In the genomic region with DNA sequence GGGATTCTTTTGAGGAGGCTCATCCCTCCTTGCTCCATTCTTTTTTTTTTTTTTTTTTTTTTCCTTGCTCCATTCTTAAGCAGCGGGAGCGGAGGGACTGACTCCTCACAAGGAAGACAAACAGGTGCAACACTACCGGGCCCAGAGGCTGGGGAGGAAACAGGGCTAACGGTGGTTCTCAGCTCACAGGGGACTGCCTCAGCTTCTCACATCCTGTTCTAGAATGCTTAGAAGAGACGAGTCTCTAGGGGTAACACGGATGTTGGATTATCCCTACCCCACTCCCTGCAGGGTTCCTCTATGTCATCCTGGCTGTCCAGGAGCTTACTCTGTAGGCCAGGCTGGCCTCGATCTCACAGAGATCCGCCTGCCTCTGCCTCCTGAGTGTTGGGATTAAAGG, we compare ENCODE assay signal across 25 mouse cellular contexts. TPM values are rescaled to one million over a fixed set of nuclear protein-coding genes. Genes with fewer than 3 reads are reported as not detected.
DNase-seq lines count a peak whose midpoint lies in the region; ATAC-seq and TF ChIP-seq lines count a peak whose summit lies in the region.
"Had no signal": no experiment of that assay in that cellular context is flagged by ENCODE, and none has a peak within 500 bp of the region (broad histone marks: within the 10 kb centered on the region; RNA-seq: fewer than 3 reads in every experiment).

No protein-coding gene starts in this region.

- DNase-seq in embryonic facial prominence, embryonic 10.5 days (ENCODE audit: low spot score): no peak
- no peak for DNase-seq in hindbrain, embryonic 14.5 days (ENCODE audit: low spot score)
- no peak for DNase-seq in hindbrain, postnatal 0 days (ENCODE audit: low spot score)
- DNase-seq in thymus, adult 2 months: peak; percentile 26
- no peak for DNase-seq in thymus, adult 18-20 months
- peak; percentile 48 for DNase-seq in thymus, postnatal 4 days
- DNase-seq in layer of hippocampus, adult 18-20 months (ENCODE audit: low spot score in 2 of 2): no peak
- DNase-seq: adrenal gland, postnatal 25 days; cerebellum, adult 11 months; cerebellum, postnatal 25 days; gastrocnemius, postnatal 36 days; heart, postnatal 10 days; kidney, adult 2 months; kidney, postnatal 10 days; lung, adult 2 months; lung, postnatal 4 days; right cerebral cortex, postnatal 4 days had no signal

- no peaks in the 10 kb centered on the region for H3K36me3 ChIP-seq in embryonic facial prominence, embryonic 13.5 days
- no peaks in the 10 kb centered on the region for H3K36me3 ChIP-seq in embryonic facial prominence, embryonic 10.5 days (replicated peaks)
- no peaks in the 10 kb centered on the region for H3K36me3 ChIP-seq in hindbrain, embryonic 14.5 days (replicated peaks; ENCODE audit: control insufficient read depth, insufficient read depth)
- H3K36me3 ChIP-seq in hindbrain, postnatal 0 days (ENCODE audit: insufficient read depth, low read length): no peaks in the 10 kb centered on the region
- no peaks in the 10 kb centered on the region for H3K36me3 ChIP-seq in thymus, adult 2 months (ENCODE audit: control insufficient read depth, insufficient read depth, low read length)
- H3K36me3 ChIP-seq: G1E; heart, embryonic 10.5 days; limb, embryonic 10.5 days had no signal

- H3K27ac ChIP-seq in embryonic facial prominence, embryonic 13.5 days: no peak overlapping the region
- H3K27ac ChIP-seq in embryonic facial prominence, embryonic 10.5 days (replicated peaks): no peak overlapping the region
- peak overlapping the region; percentile 4; the same call in 1 of the 2 replicates for H3K27ac ChIP-seq in hindbrain, embryonic 14.5 days
- no peak overlapping the region for H3K27ac ChIP-seq in hindbrain, postnatal 0 days
- peak overlapping the region; percentile 19; the same call in 1 of the 2 replicates for H3K27ac ChIP-seq in thymus, adult 2 months (ENCODE audit: control insufficient read depth, insufficient read depth, low read length)
- H3K27ac ChIP-seq: heart, embryonic 10.5 days; limb, embryonic 10.5 days; stomach, postnatal 0 days had no signal

- no peaks in the 10 kb centered on the region for H3K9me3 ChIP-seq in embryonic facial prominence, embryonic 13.5 days
- H3K9me3 ChIP-seq in embryonic facial prominence, embryonic 10.5 days: no peaks in the 10 kb centered on the region
- no peaks in the 10 kb centered on the region for H3K9me3 ChIP-seq in hindbrain, embryonic 14.5 days (ENCODE audit: control insufficient read depth, low read length)
- no peaks in the 10 kb centered on the region for H3K9me3 ChIP-seq in hindbrain, postnatal 0 days (ENCODE audit: low read length)
- H3K9me3 ChIP-seq: forebrain, embryonic 13.5 days; G1E; heart, embryonic 10.5 days; limb, embryonic 10.5 days had no signal

- TF ChIP-seq CTCF in hindbrain, postnatal 0 days (IDR thresholded peaks at IDR 0.05; ENCODE audit: low read depth): no peak
- TF ChIP-seq CTCF in thymus, adult 2 months (IDR thresholded peaks at IDR 0.05; ENCODE audit: borderline replicate concordance, control insufficient read depth, extremely low read depth, insufficient read depth, low read length, poor library complexity): no peak

- WGBS in embryonic facial prominence, embryonic 13.5 days: 53% methylated on average over 8 of the region's 8 CpGs
- 68% methylated on average over 8 of the region's 8 CpGs for WGBS in embryonic facial prominence, embryonic 10.5 days
- 54% methylated on average over 8 of the region's 8 CpGs for WGBS in hindbrain, embryonic 14.5 days
- 49% methylated on average over 8 of the region's 8 CpGs for whole genome bisulfite sequencing in hindbrain, postnatal 0 days
- 26% methylated on average over 8 of the region's 8 CpGs for WGBS in thymus, adult 2 months

- ATAC-seq in embryonic facial prominence, embryonic 13.5 days (ENCODE audit: insufficient number of reproducible peaks, insufficient read depth, low FRiP score, low TSS enrichment, low read depth): no peak
- ATAC-seq in hindbrain, embryonic 14.5 days (ENCODE audit: low FRiP score): no peak
- no peak for ATAC-seq in hindbrain, postnatal 0 days
- ATAC-seq: forebrain, embryonic 13.5 days; inflammation-experienced regulatory T-cells, adult 6 months had no signal

- H3K4me1 ChIP-seq in embryonic facial prominence, embryonic 13.5 days: peaks cover 23% of the 10 kb centered on the region
- H3K4me1 ChIP-seq in embryonic facial prominence, embryonic 10.5 days: peaks cover 36% of the 10 kb centered on the region
- peaks cover 7% of the 10 kb centered on the region; the same call in 1 of the 2 replicates for H3K4me1 ChIP-seq in hindbrain, embryonic 14.5 days (replicated peaks; ENCODE audit: control insufficient read depth, insufficient read depth, low read length)
- H3K4me1 ChIP-seq in hindbrain, postnatal 0 days (ENCODE audit: insufficient read depth, low read length): peaks cover 7% of the 10 kb centered on the region; the same call in 1 of the 2 replicates
- H3K4me1 ChIP-seq in thymus, adult 2 months (replicated peaks; ENCODE audit: control insufficient read depth, insufficient read depth, low read length): peaks cover 21% of the 10 kb centered on the region

- no peak overlapping the region for H3K4me3 ChIP-seq in embryonic facial prominence, embryonic 13.5 days
- H3K4me3 ChIP-seq in embryonic facial prominence, embryonic 10.5 days: no peak overlapping the region
- no peak overlapping the region for H3K4me3 ChIP-seq in hindbrain, embryonic 14.5 days (replicated peaks; ENCODE audit: low read length)
- H3K4me3 ChIP-seq in hindbrain, postnatal 0 days (ENCODE audit: low read length): no peak overlapping the region
- H3K4me3 ChIP-seq in thymus, adult 2 months (ENCODE audit: control insufficient read depth, insufficient read depth, low read length): no peak overlapping the region
- H3K4me3 ChIP-seq: forebrain, embryonic 13.5 days; heart, embryonic 10.5 days; limb, embryonic 10.5 days had no signal

- H3K27me3 ChIP-seq in embryonic facial prominence, embryonic 13.5 days: peaks cover 7% of the 10 kb centered on the region; the same call in 1 of the 2 replicates
- peaks cover 24% of the 10 kb centered on the region for H3K27me3 ChIP-seq in embryonic facial prominence, embryonic 10.5 days (replicated peaks; ENCODE audit: low read depth, poor library complexity, severe bottlenecking)
- no peaks in the 10 kb centered on the region for H3K27me3 ChIP-seq in hindbrain, embryonic 14.5 days (ENCODE audit: control insufficient read depth, insufficient read depth, low read length)
- no peaks in the 10 kb centered on the region for H3K27me3 ChIP-seq in hindbrain, postnatal 0 days (ENCODE audit: insufficient read depth, low read length)
- no peaks in the 10 kb centered on the region for H3K27me3 ChIP-seq in thymus, adult 2 months (ENCODE audit: control insufficient read depth, insufficient read depth, low read length)

- 0 out of 2 replicates have a peak overlapping the region, but pooled peaks have one; percentile 46 for H3K9ac ChIP-seq in embryonic facial prominence, embryonic 13.5 days
- no peak overlapping the region for H3K9ac ChIP-seq in hindbrain, embryonic 14.5 days
- no peak overlapping the region for H3K9ac ChIP-seq in hindbrain, postnatal 0 days (replicated peaks; ENCODE audit: low read length)

- H3K4me2 ChIP-seq in embryonic facial prominence, embryonic 13.5 days: no peak overlapping the region
- no peak overlapping the region for H3K4me2 ChIP-seq in hindbrain, embryonic 14.5 days (replicated peaks)
- no peak overlapping the region; the same call in 1 of the 2 replicates for H3K4me2 ChIP-seq in hindbrain, postnatal 0 days (ENCODE audit: low read depth, low read length)
- H3K4me2 ChIP-seq: forebrain, embryonic 13.5 days; liver, embryonic 11.5 days had no signal

- TF ChIP-seq POLR2A in thymus, adult 2 months (IDR thresholded peaks at IDR 0.05; ENCODE audit: control insufficient read depth, extremely low read depth, insufficient read depth, low read length, poor library complexity): no peak

RNA-seq across cellular contexts. Expression of gene Aanat, which starts 3.3 kb away (rescaled TPM):
- polyA plus RNA-seq in embryonic facial prominence, embryonic 13.5 days (2015; fragmentation: Nextera tagmentation; extraction: Ambion mirVana): not detected in 2 replicates
- polyA plus RNA-seq in embryonic facial prominence, embryonic 10.5 days (2016; fragmentation: Nextera tagmentation; extraction: Ambion mirVana): not detected in 2 replicates
- polyA plus RNA-seq in hindbrain, embryonic 14.5 days (2014; fragmentation: Nextera tagmentation; extraction: Ambion mirVana): 0.15 TPM in 1 of 2 replicates, not detected in the other
- 0.68 TPM in 1 of 2 replicates, not detected in the other for total RNA-seq in hindbrain, postnatal 0 days (2014; rRNA removed)
- polyA plus RNA-seq in hindbrain, postnatal 0 days (2015; fragmentation: Nextera tagmentation; extraction: Ambion mirVana): 0.46 and 0.81 TPM in 2 replicates
- polyA plus RNA-seq in thymus, adult 2 months (2012; rRNA removed): not detected in 2 replicates
- total RNA-seq in layer of hippocampus, adult 18-20 months (2021): 1 to 10 TPM in 1 of 2 experiments, under 1 TPM in 1; 0.33 to 1.1 TPM
- total RNA-seq: adrenal gland, postnatal 25 days; G1E; gastrocnemius, postnatal 36 days; heart, postnatal 10 days had no signal
- polyA plus RNA-seq: G1E; heart, embryonic 10.5 days; inflammation-experienced regulatory T-cells, adult 6 months; kidney, adult 2 months; limb, embryonic 10.5 days; liver, embryonic 11.5 days; lung, adult 2 months; stomach, postnatal 0 days had no signal

RNA-seq across cellular contexts. Expression of gene Ube2o, which starts 8.3 kb away (rescaled TPM):
- 9.7 and 11.5 TPM in 2 replicates for polyA plus RNA-seq in embryonic facial prominence, embryonic 13.5 days (2015; fragmentation: Nextera tagmentation; extraction: Ambion mirVana)
- polyA plus RNA-seq in embryonic facial prominence, embryonic 10.5 days (2016; fragmentation: Nextera tagmentation; extraction: Ambion mirVana): 12.0 and 12.4 TPM in 2 replicates
- polyA plus RNA-seq in hindbrain, embryonic 14.5 days (2014; fragmentation: Nextera tagmentation; extraction: Ambion mirVana): 27.5 and 28.5 TPM in 2 replicates
- 101 and 112 TPM in 2 replicates for total RNA-seq in hindbrain, postnatal 0 days (2014; rRNA removed)
- 31.3 and 31.9 TPM in 2 replicates for polyA plus RNA-seq in hindbrain, postnatal 0 days (2015; fragmentation: Nextera tagmentation; extraction: Ambion mirVana)
- 26.5 and 27.1 TPM in 2 replicates for polyA plus RNA-seq in thymus, adult 2 months (2012; rRNA removed)
- 100 to 1,000 TPM in 1 of 2 experiments, 10 to 100 TPM in 1; 99.4 to 104 TPM for total RNA-seq in layer of hippocampus, adult 18-20 months (2021)

RNA-seq across cellular contexts. Expression of gene Rhbdf2, which starts 37.2 kb away (rescaled TPM):
- 4.2 and 4.3 TPM in 2 replicates for polyA plus RNA-seq in embryonic facial prominence, embryonic 13.5 days (2015; fragmentation: Nextera tagmentation; extraction: Ambion mirVana)
- polyA plus RNA-seq in embryonic facial prominence, embryonic 10.5 days (2016; fragmentation: Nextera tagmentation; extraction: Ambion mirVana): 5.5 and 6.1 TPM in 2 replicates
- polyA plus RNA-seq in hindbrain, embryonic 14.5 days (2014; fragmentation: Nextera tagmentation; extraction: Ambion mirVana): 1.1 and 1.2 TPM in 2 replicates
- 3.8 and 4.0 TPM in 2 replicates for total RNA-seq in hindbrain, postnatal 0 days (2014; rRNA removed)
- polyA plus RNA-seq in hindbrain, postnatal 0 days (2015; fragmentation: Nextera tagmentation; extraction: Ambion mirVana): 1.1 and 1.6 TPM in 2 replicates
- 40.8 and 44.4 TPM in 2 replicates for polyA plus RNA-seq in thymus, adult 2 months (2012; rRNA removed)
- total RNA-seq in layer of hippocampus, adult 18-20 months (2021): 1 to 10 TPM; 1.1 to 1.3 TPM

RNA-seq across cellular contexts. Expression of gene Sphk1, which starts 58.8 kb away (rescaled TPM):
- 5.0 and 6.1 TPM in 2 replicates for polyA plus RNA-seq in embryonic facial prominence, embryonic 13.5 days (2015; fragmentation: Nextera tagmentation; extraction: Ambion mirVana)
- 5.9 and 6.5 TPM in 2 replicates for polyA plus RNA-seq in embryonic facial prominence, embryonic 10.5 days (2016; fragmentation: Nextera tagmentation; extraction: Ambion mirVana)
- 4.0 and 4.1 TPM in 2 replicates for polyA plus RNA-seq in hindbrain, embryonic 14.5 days (2014; fragmentation: Nextera tagmentation; extraction: Ambion mirVana)
- total RNA-seq in hindbrain, postnatal 0 days (2014; rRNA removed): 25.5 and 29.7 TPM in 2 replicates
- polyA plus RNA-seq in hindbrain, postnatal 0 days (2015; fragmentation: Nextera tagmentation; extraction: Ambion mirVana): 17.9 and 20.4 TPM in 2 replicates
- 12.9 and 15.7 TPM in 2 replicates for polyA plus RNA-seq in thymus, adult 2 months (2012; rRNA removed)
- total RNA-seq in layer of hippocampus, adult 18-20 months (2021): 1 to 10 TPM in 1 of 2 experiments, under 1 TPM in 1; 0.84 to 2.3 TPM
- polyA plus RNA-seq: inflammation-experienced regulatory T-cells, adult 6 months had no signal

Comparison
In these comparisons a context has a peak if more than half of its experiments do, and no peak if none do; other contexts are left out.
1. H3K27ac ChIP-seq: peak in hindbrain, embryonic 14.5 days (single experiment) and thymus, adult 2 months (single experiment); none in embryonic facial prominence, embryonic 13.5 days (single experiment), embryonic facial prominence, embryonic 10.5 days (single experiment) and hindbrain, postnatal 0 days (single experiment).
2. DNase-seq: peak in thymus, adult 2 months (single experiment) and thymus, postnatal 4 days (single experiment); none in embryonic facial prominence, embryonic 10.5 days (single experiment), hindbrain, embryonic 14.5 days (single experiment), hindbrain, postnatal 0 days (single experiment), thymus, adult 18-20 months (0 of 2) and layer of hippocampus, adult 18-20 months (0 of 2).